Mouse (Mus musculus): Measurements from ENCODE around the gene Hrh2. TPM values are rescaled to one million over a fixed set of nuclear protein-coding genes. Genes with fewer than 3 reads are reported as not detected.

The Hrh2 gene
- polyA plus RNA-seq, 1 experiment from 2014 or later = not detected

GRCm38 (mm10) chr13:54178647-54179046 is 13.3 kb upstream of the Hrh2 start:
- no peaks in the 10 kb centered on the region for H3K36me3 ChIP-seq

GRCm38 (mm10) chr13:54179971-54180370 is 12.0 kb upstream of the Hrh2 start:
- 91% methylated on average over 3 of the region's 3 CpGs for WGBS
- peaks cover 4% of the 10 kb centered on the region; the same call in 1 of the 2 replicates for H3K4me1 ChIP-seq
- H3K9me3 ChIP-seq = no peaks in the 10 kb centered on the region
- H3K27ac ChIP-seq = no peak overlapping the region
- H3K4me2 ChIP-seq = no peak overlapping the region
- H3K27me3 ChIP-seq = 0 out of 2 replicates have a peak, but pooled peaks cover 3% of the 10 kb centered on the region
- H3K4me3 ChIP-seq = no peak overlapping the region
- no peak for ATAC-seq (ENCODE audit: insufficient number of reproducible peaks, low FRiP score, low TSS enrichment, low read depth)
- H3K36me3 ChIP-seq = no peaks in the 10 kb centered on the region
- H3K9ac ChIP-seq = no peak overlapping the region

More at GRCm38 (mm10) chr13:54178647-54179046, 13.3 kb upstream of the Hrh2 start:
- no peak overlapping the region for H3K4me2 ChIP-seq
- whole genome bisulfite sequencing = 84% methylated on average over 5 of the region's 5 CpGs
- no peak for ATAC-seq (ENCODE audit: insufficient number of reproducible peaks, low FRiP score, low TSS enrichment, low read depth)
- H3K4me3 ChIP-seq = no peak overlapping the region
- no peaks in the 10 kb centered on the region for H3K9me3 ChIP-seq
- H3K9ac ChIP-seq = no peak overlapping the region
- H3K27ac ChIP-seq = no peak overlapping the region
- H3K4me1 ChIP-seq = peaks cover 4% of the 10 kb centered on the region; the same call in 1 of the 2 replicates
- H3K27me3 ChIP-seq = 0 out of 2 replicates have a peak, but pooled peaks cover 3% of the 10 kb centered on the region

DNA sequence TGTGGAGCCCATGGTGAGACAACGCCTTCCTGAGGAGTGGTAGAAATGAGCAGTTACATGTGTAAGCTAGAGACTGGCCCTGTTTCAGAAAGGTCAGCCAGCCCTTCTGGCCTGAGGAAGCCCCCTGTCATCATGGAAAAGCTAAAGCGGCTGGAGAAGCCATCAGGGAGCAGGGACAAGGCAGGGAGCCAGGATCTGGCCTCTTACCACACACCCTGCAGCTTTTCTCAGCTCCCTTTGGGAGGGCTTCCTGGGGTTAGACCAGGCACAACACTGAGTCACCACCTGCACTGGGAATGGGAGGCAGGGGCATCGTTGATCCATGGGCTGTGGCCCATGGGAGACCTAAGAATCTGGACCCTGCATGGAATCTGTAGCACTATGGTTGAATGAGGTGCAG is 11.5 kb upstream of the Hrh2 start:
- Histone ChIP-seq H3K27me3 (0 out of 2 replicates have a peak, but pooled peaks cover 3% of the 10 kb centered on the region), H3K4me2 (no peak overlapping the region), H3K9ac (peak overlapping the region; percentile 3; the same call in 1 of the 2 replicates), H3K36me3 (no peaks in the 10 kb centered on the region), H3K4me3 (no peak overlapping the region), H3K4me1 (peaks cover 4% of the 10 kb centered on the region; the same call in 1 of the 2 replicates), H3K27ac (no peak overlapping the region), H3K9me3 (no peaks in the 10 kb centered on the region)
- ATAC-seq (ENCODE audit: insufficient number of reproducible peaks, low FRiP score, low TSS enrichment, low read depth) = no peak
- WGBS = 46% methylated on average over 3 of the region's 3 CpGs

DNA sequence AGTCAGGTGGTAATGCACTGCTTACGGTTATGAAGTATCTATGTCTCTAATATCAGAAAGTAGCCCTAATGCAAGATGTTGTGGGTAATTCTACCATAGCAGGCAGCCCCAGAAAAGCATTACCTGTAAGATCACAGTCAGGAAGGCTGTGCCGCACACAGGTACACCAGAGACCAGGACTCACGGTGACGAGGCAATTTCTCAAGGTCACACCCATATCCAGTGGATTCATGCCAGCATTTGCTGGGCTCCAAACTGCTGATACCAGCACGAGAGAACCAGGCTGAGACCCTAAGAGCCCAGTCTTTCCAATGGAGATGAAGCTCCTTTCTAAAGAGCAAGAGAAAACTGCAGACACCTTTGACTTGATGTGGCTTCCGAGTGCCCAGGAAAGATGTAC is 10.6 kb upstream of the Hrh2 start:
- no peak overlapping the region for H3K9ac ChIP-seq

GRCm38 (mm10) chr13:54181947-54182346 is 10.0 kb upstream of the Hrh2 start:
- Histone ChIP-seq H3K27ac (no peak overlapping the region), H3K27me3 (0 out of 2 replicates have a peak, but pooled peaks cover 3% of the 10 kb centered on the region), H3K36me3 (no peaks in the 10 kb centered on the region), H3K4me2 (no peak overlapping the region), H3K9me3 (no peaks in the 10 kb centered on the region), H3K4me1 (peaks cover 4% of the 10 kb centered on the region; the same call in 1 of the 2 replicates), H3K9ac (no peak overlapping the region), H3K4me3 (no peak overlapping the region)
- 89% methylated on average over 4 of the region's 4 CpGs for WGBS
- no peak for ATAC-seq (ENCODE audit: insufficient number of reproducible peaks, low FRiP score, low TSS enrichment, low read depth)

More for the DNA sequence above, 10.6 kb upstream of the Hrh2 start:
- H3K4me2 ChIP-seq = no peak overlapping the region
- ATAC-seq (ENCODE audit: insufficient number of reproducible peaks, low FRiP score, low TSS enrichment, low read depth) = no peak
- no peaks in the 10 kb centered on the region for H3K36me3 ChIP-seq
- peaks cover 4% of the 10 kb centered on the region; the same call in 1 of the 2 replicates for H3K4me1 ChIP-seq
- H3K27ac ChIP-seq = no peak overlapping the region
- H3K4me3 ChIP-seq = no peak overlapping the region
- H3K9me3 ChIP-seq = no peaks in the 10 kb centered on the region
- 82% methylated on average over 6 of the region's 6 CpGs for WGBS
- 0 out of 2 replicates have a peak, but pooled peaks cover 3% of the 10 kb centered on the region for H3K27me3 ChIP-seq

DNA sequence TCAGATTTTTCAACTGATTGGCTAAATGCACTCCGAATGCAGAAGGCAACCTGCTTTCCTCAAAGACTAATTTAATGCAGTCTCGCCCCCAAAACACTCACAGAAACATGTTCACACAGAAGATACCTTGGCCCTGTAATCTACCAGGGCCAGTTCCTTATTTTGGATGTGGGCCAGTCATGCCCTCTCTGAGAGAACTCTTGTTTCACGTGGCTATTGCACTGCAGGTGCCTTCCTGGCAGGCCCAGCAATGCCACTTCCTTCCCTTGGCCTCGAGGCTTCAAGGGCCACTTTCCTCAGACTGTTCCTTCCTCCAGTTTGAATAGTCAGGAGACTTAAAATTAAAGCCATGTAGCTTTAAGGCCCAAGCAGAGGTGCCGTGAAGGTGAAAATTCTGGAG is 5.5 kb upstream of the Hrh2 start:
- Histone ChIP-seq H3K27ac (no peak overlapping the region), H3K4me2 (no peak overlapping the region), H3K36me3 (no peaks in the 10 kb centered on the region), H3K4me3 (no peak overlapping the region), H3K27me3 (peaks cover 16% of the 10 kb centered on the region), H3K9ac (no peak overlapping the region), H3K9me3 (no peaks in the 10 kb centered on the region), H3K4me1 (no peaks in the 10 kb centered on the region)
- 75% methylated on average over 5 of the region's 5 CpGs for WGBS
- no peak for ATAC-seq (ENCODE audit: insufficient number of reproducible peaks, low FRiP score, low TSS enrichment, low read depth)

DNA sequence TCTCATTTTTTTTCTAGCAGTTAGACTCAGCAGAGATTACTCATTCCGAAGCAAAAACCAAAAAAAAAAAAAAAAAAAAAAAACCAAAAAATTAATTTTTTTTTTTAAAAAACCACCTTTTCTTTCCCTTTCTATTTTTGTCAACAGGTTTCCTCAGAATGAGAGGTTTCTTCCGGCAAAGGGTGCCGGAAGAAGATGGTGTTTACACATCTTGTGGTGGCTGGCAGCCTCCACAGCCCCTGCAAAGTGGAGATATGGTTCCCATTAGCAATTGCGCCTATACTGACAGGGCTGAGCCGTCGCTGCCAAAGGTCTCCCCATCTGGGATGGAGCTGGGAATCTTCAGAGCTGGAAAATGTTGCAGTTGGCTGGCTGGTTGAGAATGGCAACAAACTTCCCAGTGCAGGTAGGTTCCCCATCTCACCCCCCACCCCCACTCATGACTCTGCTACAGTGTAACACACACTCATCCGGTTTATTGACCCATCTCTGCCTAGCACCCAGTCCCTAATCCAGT is 3.7 kb upstream of the Hrh2 start:
- no peak for ATAC-seq (ENCODE audit: insufficient number of reproducible peaks, low FRiP score, low TSS enrichment, low read depth)
- Histone ChIP-seq H3K4me3 (no peak overlapping the region), H3K9me3 (no peaks in the 10 kb centered on the region), H3K36me3 (no peaks in the 10 kb centered on the region), H3K27me3 (peaks cover 32% of the 10 kb centered on the region), H3K4me1 (peaks cover 6% of the 10 kb centered on the region), H3K27ac (no peak overlapping the region), H3K9ac (no peak overlapping the region), H3K4me2 (no peak overlapping the region)
- 50% methylated on average over 7 of the region's 7 CpGs for WGBS

DNA sequence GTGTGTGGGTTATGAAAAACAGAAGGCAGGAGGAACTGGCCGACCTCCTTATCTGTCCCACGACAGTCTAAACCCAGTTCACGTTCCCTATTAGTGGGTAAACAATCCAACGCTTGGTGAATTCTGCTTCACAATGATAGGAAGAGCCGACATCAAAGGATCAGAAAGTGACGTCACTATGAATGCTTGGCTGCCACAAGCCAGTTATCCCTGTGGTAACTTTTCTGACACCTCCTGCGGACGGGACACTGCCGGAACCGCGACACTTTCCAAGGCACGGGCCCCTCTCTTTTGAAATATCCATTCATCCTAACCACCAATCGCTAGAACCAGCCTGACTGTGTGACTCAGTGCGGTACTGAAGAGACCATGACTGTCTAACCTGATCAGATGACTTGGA is 2.0 kb upstream of the Hrh2 start:
- Histone ChIP-seq H3K4me1 (peaks cover 6% of the 10 kb centered on the region), H3K9ac (no peak overlapping the region), H3K9me3 (no peaks in the 10 kb centered on the region), H3K27ac (no peak overlapping the region), H3K4me3 (no peak overlapping the region), H3K36me3 (no peaks in the 10 kb centered on the region), H3K4me2 (no peak overlapping the region), H3K27me3 (peaks cover 46% of the 10 kb centered on the region)
- 77% methylated on average over 14 of the region's 14 CpGs for whole genome bisulfite sequencing
- ATAC-seq (ENCODE audit: insufficient number of reproducible peaks, low FRiP score, low TSS enrichment, low read depth) = no peak

GRCm38 (mm10) chr13:54191181-54191580 is 748 bp upstream of the Hrh2 start:
- no peak overlapping the region for H3K4me2 ChIP-seq
- no peaks in the 10 kb centered on the region for H3K36me3 ChIP-seq
- no peak for ATAC-seq (ENCODE audit: insufficient number of reproducible peaks, low FRiP score, low TSS enrichment, low read depth)
- H3K9ac ChIP-seq = no peak overlapping the region
- no peak overlapping the region for H3K4me3 ChIP-seq
- 80% methylated on average over 3 of the region's 3 CpGs for WGBS
- no peaks in the 10 kb centered on the region for H3K9me3 ChIP-seq
- H3K4me1 ChIP-seq = peaks cover 6% of the 10 kb centered on the region
- H3K27ac ChIP-seq = no peak overlapping the region
- peaks cover 48% of the 10 kb centered on the region for H3K27me3 ChIP-seq

GRCm38 (mm10) chr13:54193580-54193979 is 1.7 kb downstream of the Hrh2 start:
- Histone ChIP-seq H3K4me3 (no peak overlapping the region), H3K36me3 (no peaks in the 10 kb centered on the region), H3K9ac (no peak overlapping the region), H3K4me1 (peaks cover 6% of the 10 kb centered on the region), H3K27me3 (peaks cover 48% of the 10 kb centered on the region), H3K9me3 (no peaks in the 10 kb centered on the region), H3K27ac (no peak overlapping the region), H3K4me2 (no peak overlapping the region)
- WGBS = 51% methylated on average over 5 of the region's 5 CpGs
- ATAC-seq (ENCODE audit: insufficient number of reproducible peaks, low FRiP score, low TSS enrichment, low read depth) = no peak

GRCm38 (mm10) chr13:54199000-54199399 is 7.1 kb downstream of the Hrh2 start:
- Histone ChIP-seq H3K4me1 (no peaks in the 10 kb centered on the region), H3K4me3 (no peak overlapping the region), H3K27ac (no peak overlapping the region), H3K9me3 (no peaks in the 10 kb centered on the region), H3K4me2 (no peak overlapping the region), H3K27me3 (peaks cover 9% of the 10 kb centered on the region; the same call in 1 of the 2 replicates), H3K36me3 (no peaks in the 10 kb centered on the region), H3K9ac (no peak overlapping the region)
- WGBS = 44% methylated on average over 9 of the region's 9 CpGs
- ATAC-seq (ENCODE audit: insufficient number of reproducible peaks, low FRiP score, low TSS enrichment, low read depth) = no peak

DNA sequence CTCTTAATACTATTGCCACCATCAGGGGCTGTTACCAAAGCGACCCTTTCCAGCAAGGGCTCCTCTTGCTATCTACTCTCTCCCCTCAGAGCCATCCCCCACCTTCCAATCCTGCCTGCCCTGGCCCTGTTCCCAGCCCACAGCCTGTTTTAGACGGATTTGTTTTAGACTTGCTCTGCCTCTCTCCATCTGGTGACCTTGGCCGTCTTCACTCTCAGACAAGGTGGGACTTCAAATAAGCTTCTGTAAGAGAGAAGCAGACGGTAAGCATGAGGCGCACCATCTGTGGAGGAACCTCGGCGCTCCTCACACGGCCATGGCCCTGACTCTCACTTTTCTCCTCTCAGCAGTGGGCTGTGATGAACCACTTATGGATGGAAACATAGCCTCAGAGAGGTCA is 10.5 kb downstream of the Hrh2 start:
- H3K9me3 ChIP-seq = no peaks in the 10 kb centered on the region

DNA sequence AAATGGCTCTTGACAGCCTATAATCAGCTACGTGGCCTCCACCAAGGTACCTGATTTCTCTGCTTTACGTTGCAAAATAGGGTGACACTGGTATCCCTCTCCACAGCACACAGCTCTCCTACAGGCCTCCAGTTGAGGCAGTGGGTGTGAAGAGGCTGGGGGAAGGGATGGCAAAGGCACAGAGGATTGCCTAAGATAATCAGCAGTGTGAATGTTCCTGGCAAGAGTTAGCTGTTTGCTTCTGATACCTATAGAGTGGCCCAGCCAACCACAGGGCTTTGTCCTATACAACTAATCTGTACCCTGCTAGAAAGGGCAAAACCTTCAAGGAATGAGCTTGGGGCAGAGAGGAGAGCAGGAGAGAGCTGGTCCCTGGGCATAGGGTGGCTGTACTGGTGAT is 11.5 kb downstream of the Hrh2 start:
- Histone ChIP-seq H3K9me3 (no peaks in the 10 kb centered on the region), H3K27me3 (no peaks in the 10 kb centered on the region), H3K36me3 (no peaks in the 10 kb centered on the region), H3K9ac (no peak overlapping the region), H3K4me3 (no peak overlapping the region), H3K4me2 (no peak overlapping the region), H3K4me1 (no peaks in the 10 kb centered on the region), H3K27ac (no peak overlapping the region)
- no peak for ATAC-seq (ENCODE audit: insufficient number of reproducible peaks, low FRiP score, low TSS enrichment, low read depth)
- WGBS = 69% methylated on average over 2 of the region's 2 CpGs

More for the DNA sequence above, 10.5 kb downstream of the Hrh2 start:
- 70% methylated on average over 8 of the region's 8 CpGs for WGBS
- no peak overlapping the region for H3K4me2 ChIP-seq
- no peak overlapping the region for H3K27ac ChIP-seq
- no peaks in the 10 kb centered on the region for H3K4me1 ChIP-seq
- ATAC-seq (ENCODE audit: insufficient number of reproducible peaks, low FRiP score, low TSS enrichment, low read depth) = no peak
- no peaks in the 10 kb centered on the region for H3K27me3 ChIP-seq
- H3K9ac ChIP-seq = no peak overlapping the region
- no peak overlapping the region for H3K4me3 ChIP-seq
- no peaks in the 10 kb centered on the region for H3K36me3 ChIP-seq

All from limb, embryonic 15.5 days (tissue).